In genomic region chr6:49215748-49216585, GRCm38 (mm10) we compare ENCODE assay signal across 9 mouse cellular contexts. TPM values are rescaled to one million over a fixed set of nuclear protein-coding genes. Genes with fewer than 3 reads are reported as not detected.
A peak's percentile ranks its signal among the peaks of the same experiment; 100 is the strongest.
DNase-seq lines count a peak whose midpoint lies in the region; ATAC-seq lines count a peak whose summit lies in the region.
"Had no signal": no experiment of that assay in that cellular context is flagged by ENCODE, and none has a peak within 500 bp of the region (broad histone marks: within the 10 kb centered on the region; RNA-seq: fewer than 3 reads in every experiment).

No protein-coding gene starts in this region.

- peak overlapping the region; percentile 78 for H3K4me2 ChIP-seq in kidney, embryonic 15.5 days
- peak overlapping the region; percentile 91 for H3K4me2 ChIP-seq in hindbrain, embryonic 12.5 days (replicated peaks)
- H3K4me2 ChIP-seq in midbrain, embryonic 14.5 days (ENCODE audit: low read length), result peak overlapping the region; percentile 82

- H3K9ac ChIP-seq in kidney, embryonic 15.5 days, result peak overlapping the region; percentile 42
- peak overlapping the region; percentile 59 for H3K9ac ChIP-seq in hindbrain, embryonic 12.5 days
- peak overlapping the region; percentile 96; the same call in 1 of the 2 replicates for H3K9ac ChIP-seq in midbrain, embryonic 14.5 days (replicated peaks; ENCODE audit: low read length)

- H3K27ac ChIP-seq in kidney, embryonic 15.5 days, result peak overlapping the region; percentile 99
- H3K27ac ChIP-seq in hindbrain, embryonic 12.5 days, result peak overlapping the region; percentile 98
- H3K27ac ChIP-seq in midbrain, embryonic 14.5 days (replicated peaks; ENCODE audit: low read depth, low read length), result peak overlapping the region; percentile 95

- no peak for DNase-seq in kidney, adult 9 months
- DNase-seq in T-cell, adult 2 months (ENCODE audit: low spot score), result peak; percentile 3
- no peak for DNase-seq in midbrain, embryonic 14.5 days
- no peak for DNase-seq in frontal cortex, postnatal 10 days (ENCODE audit: low spot score in 2 of 2)
- no peak for DNase-seq in gastrocnemius, adult 18-20 months (ENCODE audit: low spot score)

- peaks cover 10% of the 10 kb centered on the region for H3K27me3 ChIP-seq in kidney, embryonic 15.5 days
- no peaks in the 10 kb centered on the region for H3K27me3 ChIP-seq in hindbrain, embryonic 12.5 days
- no peaks in the 10 kb centered on the region for H3K27me3 ChIP-seq in midbrain, embryonic 14.5 days (ENCODE audit: control insufficient read depth, insufficient read depth, low read length)

- no peaks in the 10 kb centered on the region for H3K9me3 ChIP-seq in kidney, embryonic 15.5 days (replicated peaks)
- no peaks in the 10 kb centered on the region for H3K9me3 ChIP-seq in hindbrain, embryonic 12.5 days (replicated peaks)
- H3K9me3 ChIP-seq in midbrain, embryonic 14.5 days (ENCODE audit: control insufficient read depth, low read length), result no peaks in the 10 kb centered on the region

- peak; percentile 1 for ATAC-seq in kidney, embryonic 15.5 days (replicated peaks; ENCODE audit: low FRiP score)
- peak; percentile 20 for ATAC-seq in hindbrain, embryonic 12.5 days (ENCODE audit: low FRiP score)
- peak; percentile 51; the same call in 1 of the 2 replicates for ATAC-seq in midbrain, embryonic 14.5 days (ENCODE audit: low FRiP score, low TSS enrichment)
- ATAC-seq in activated CD4-positive, CD25-positive, alpha-beta regulatory T cell, adult 4 months, result no peak

- H3K36me3 ChIP-seq in kidney, embryonic 15.5 days, result no peaks in the 10 kb centered on the region
- no peaks in the 10 kb centered on the region for H3K36me3 ChIP-seq in hindbrain, embryonic 12.5 days
- H3K36me3 ChIP-seq in midbrain, embryonic 14.5 days (ENCODE audit: control insufficient read depth, insufficient read depth, low read length), result no peaks in the 10 kb centered on the region

- peaks cover 36% of the 10 kb centered on the region for H3K4me1 ChIP-seq in kidney, embryonic 15.5 days
- peaks cover 26% of the 10 kb centered on the region for H3K4me1 ChIP-seq in hindbrain, embryonic 12.5 days
- peaks cover 22% of the 10 kb centered on the region for H3K4me1 ChIP-seq in midbrain, embryonic 14.5 days (ENCODE audit: control insufficient read depth, insufficient read depth, low read length)

- H3K4me3 ChIP-seq in kidney, embryonic 15.5 days (replicated peaks), result peak overlapping the region; percentile 92
- peak overlapping the region; percentile 97 for H3K4me3 ChIP-seq in hindbrain, embryonic 12.5 days
- peak overlapping the region; percentile 91 for H3K4me3 ChIP-seq in midbrain, embryonic 14.5 days (replicated peaks; ENCODE audit: low read depth, low read length)

- 3% methylated on average over 14 of the region's 14 CpGs for WGBS in kidney, embryonic 15.5 days
- WGBS in hindbrain, embryonic 12.5 days, result 1% methylated on average over 14 of the region's 14 CpGs
- WGBS in midbrain, embryonic 14.5 days, result 1% methylated on average over 14 of the region's 14 CpGs

RNA-seq across cellular contexts. Expression of gene Igf2bp3, which starts 1.2 kb away (rescaled TPM):
- 46.2 and 49.7 TPM in 2 replicates for polyA plus RNA-seq in kidney, embryonic 15.5 days (2015; fragmentation: Nextera tagmentation; extraction: Ambion mirVana)
- 95.3 and 100 TPM in 2 replicates for polyA plus RNA-seq in hindbrain, embryonic 12.5 days (2016; fragmentation: Nextera tagmentation; extraction: Ambion mirVana)
- 24.7 and 39.2 TPM in 2 replicates for polyA plus RNA-seq in midbrain, embryonic 14.5 days (2014; fragmentation: Nextera tagmentation; extraction: Ambion mirVana)
- 1 to 10 TPM; 2.5 to 4.6 TPM for polyA plus RNA-seq in activated CD4-positive, CD25-positive, alpha-beta regulatory T cell, adult 4 months (2017; shearing (Covaris generic))
- under 1 TPM; 0.09 to 0.11 TPM for total RNA-seq in gastrocnemius, adult 18-20 months (2021)
- total RNA-seq: heart, adult 18-20 months had no signal

RNA-seq across cellular contexts. Expression of gene Tra2a, which starts 47.9 kb away (rescaled TPM):
- polyA plus RNA-seq in kidney, embryonic 15.5 days (2015; fragmentation: Nextera tagmentation; extraction: Ambion mirVana), result 122 and 130 TPM in 2 replicates
- 142 and 148 TPM in 2 replicates for polyA plus RNA-seq in hindbrain, embryonic 12.5 days (2016; fragmentation: Nextera tagmentation; extraction: Ambion mirVana)
- polyA plus RNA-seq in midbrain, embryonic 14.5 days (2014; fragmentation: Nextera tagmentation; extraction: Ambion mirVana), result 58.0 and 105 TPM in 2 replicates
- 10 to 100 TPM; 29.2 to 30.3 TPM for polyA plus RNA-seq in activated CD4-positive, CD25-positive, alpha-beta regulatory T cell, adult 4 months (2017; shearing (Covaris generic))
- 10 to 100 TPM; 14.7 to 20.2 TPM for total RNA-seq in gastrocnemius, adult 18-20 months (2021)

Comparison
In these comparisons a context has a peak if more than half of its experiments do, and no peak if none do; other contexts are left out.
1. H3K9ac ChIP-seq: peak in every context shown above with its lines; median percentile 96 in midbrain, embryonic 14.5 days; 59 in hindbrain, embryonic 12.5 days; 42 in kidney, embryonic 15.5 days.